In the genomic region with DNA sequence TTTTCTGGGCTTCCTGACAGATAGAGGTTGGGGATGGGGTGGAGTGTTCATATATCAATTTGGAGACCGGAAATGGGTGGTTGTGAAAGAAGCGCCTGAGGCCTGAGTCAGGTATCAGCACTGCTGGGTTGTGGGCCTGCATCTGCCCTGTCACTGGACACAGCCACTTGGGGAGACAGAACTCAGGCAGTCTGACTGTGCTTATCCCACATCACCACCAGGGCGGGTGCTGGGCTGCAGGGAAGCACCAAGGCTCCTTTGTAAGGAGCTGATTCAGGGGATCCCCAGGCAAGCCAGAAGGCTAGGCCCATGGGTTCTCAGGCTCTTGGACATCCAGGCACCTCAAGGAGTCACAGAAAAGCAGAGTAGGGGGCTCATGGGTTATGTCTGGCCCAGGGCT, we compare ENCODE assay signal across 20 mouse cellular contexts. TPM values are rescaled to one million over a fixed set of nuclear protein-coding genes. Genes with fewer than 3 reads are reported as not detected.
DNase-seq lines count a peak whose midpoint lies in the region; ATAC-seq and TF ChIP-seq lines count a peak whose summit lies in the region.
"Had no signal": no experiment of that assay in that cellular context is flagged by ENCODE, and none has a peak within 500 bp of the region (broad histone marks: within the 10 kb centered on the region; RNA-seq: fewer than 3 reads in every experiment).

No protein-coding gene starts in this region.

- no peak overlapping the region for H3K9ac ChIP-seq in hindbrain, postnatal 0 days (replicated peaks; ENCODE audit: low read length)
- no peak overlapping the region for H3K9ac ChIP-seq in hindbrain, embryonic 16.5 days (ENCODE audit: low read depth, low read length)
- no peak overlapping the region for H3K9ac ChIP-seq in midbrain, embryonic 14.5 days (replicated peaks; ENCODE audit: low read length)
- H3K9ac ChIP-seq in stomach, postnatal 0 days (ENCODE audit: low read length): no peak overlapping the region
- H3K9ac ChIP-seq: limb, embryonic 15.5 days had no signal

- intact Hi-C loops in heart, postnatal 10 days (cut with DNase I): no loop called here

- no peak overlapping the region for H3K27ac ChIP-seq in hindbrain, postnatal 0 days
- H3K27ac ChIP-seq in hindbrain, embryonic 16.5 days (ENCODE audit: low read depth, low read length): no peak overlapping the region
- peak overlapping the region; percentile 67; the same call in 1 of the 2 replicates for H3K27ac ChIP-seq in midbrain, embryonic 10.5 days (replicated peaks)
- H3K27ac ChIP-seq in midbrain, embryonic 14.5 days (replicated peaks; ENCODE audit: low read depth, low read length): no peak overlapping the region
- H3K27ac ChIP-seq in stomach, postnatal 0 days (replicated peaks): no peak overlapping the region
- H3K27ac ChIP-seq: limb, embryonic 15.5 days; macrophage had no signal

- no peaks in the 10 kb centered on the region for H3K4me1 ChIP-seq in hindbrain, postnatal 0 days (ENCODE audit: insufficient read depth, low read length)
- H3K4me1 ChIP-seq in hindbrain, embryonic 16.5 days (ENCODE audit: control insufficient read depth, insufficient read depth, low read depth, low read length): no peaks in the 10 kb centered on the region
- H3K4me1 ChIP-seq in midbrain, embryonic 10.5 days: peaks cover 5% of the 10 kb centered on the region
- no peaks in the 10 kb centered on the region for H3K4me1 ChIP-seq in midbrain, embryonic 14.5 days (ENCODE audit: control insufficient read depth, insufficient read depth, low read length)
- no peaks in the 10 kb centered on the region for H3K4me1 ChIP-seq in stomach, postnatal 0 days (replicated peaks; ENCODE audit: control insufficient read depth, insufficient read depth)
- H3K4me1 ChIP-seq: limb, embryonic 15.5 days had no signal

- no peak for DNase-seq in hindbrain, postnatal 0 days (ENCODE audit: low spot score)
- no peak for DNase-seq in midbrain, embryonic 10.5 days (ENCODE audit: low spot score)
- DNase-seq in midbrain, embryonic 14.5 days: no peak
- peak; percentile 56 for DNase-seq in R1 (ENCODE audit: low read depth, low spot score)
- no peak for DNase-seq in stomach, postnatal 0 days (ENCODE audit: low spot score)
- no peak for DNase-seq in heart, postnatal 10 days
- DNase-seq: cerebellum, postnatal 14 days; kidney, adult 18-20 months; kidney, postnatal 25 days; lung, adult 18-20 months; right cerebral cortex, adult 18-20 months; spleen, adult 18-20 months; thymus, adult 2 months had no signal

- 92% methylated on average over 3 of the region's 3 CpGs for WGBS in hindbrain, postnatal 0 days
- 85% methylated on average over 3 of the region's 3 CpGs for WGBS in hindbrain, embryonic 16.5 days
- 83% methylated on average over 3 of the region's 3 CpGs for WGBS in midbrain, embryonic 10.5 days
- WGBS in midbrain, embryonic 14.5 days: 83% methylated on average over 3 of the region's 3 CpGs
- 91% methylated on average over 3 of the region's 3 CpGs for WGBS in stomach, postnatal 0 days

- H3K27me3 ChIP-seq in hindbrain, postnatal 0 days (ENCODE audit: insufficient read depth, low read length): no peaks in the 10 kb centered on the region
- H3K27me3 ChIP-seq in hindbrain, embryonic 16.5 days (replicated peaks; ENCODE audit: control insufficient read depth, insufficient read depth, low read length): no peaks in the 10 kb centered on the region
- peaks cover 6% of the 10 kb centered on the region for H3K27me3 ChIP-seq in midbrain, embryonic 10.5 days (ENCODE audit: low read depth, poor library complexity, severe bottlenecking)
- H3K27me3 ChIP-seq in midbrain, embryonic 14.5 days (ENCODE audit: control insufficient read depth, insufficient read depth, low read length): no peaks in the 10 kb centered on the region
- no peaks in the 10 kb centered on the region for H3K27me3 ChIP-seq in stomach, postnatal 0 days (ENCODE audit: control insufficient read depth, insufficient read depth, low read length)
- H3K27me3 ChIP-seq: limb, embryonic 15.5 days had no signal

- no peaks in the 10 kb centered on the region for H3K36me3 ChIP-seq in hindbrain, postnatal 0 days (ENCODE audit: insufficient read depth, low read length)
- no peaks in the 10 kb centered on the region for H3K36me3 ChIP-seq in hindbrain, embryonic 16.5 days (ENCODE audit: control insufficient read depth, insufficient read depth, low read length)
- no peaks in the 10 kb centered on the region for H3K36me3 ChIP-seq in midbrain, embryonic 10.5 days
- H3K36me3 ChIP-seq in midbrain, embryonic 14.5 days (ENCODE audit: control insufficient read depth, insufficient read depth, low read length): no peaks in the 10 kb centered on the region
- no peaks in the 10 kb centered on the region for H3K36me3 ChIP-seq in stomach, postnatal 0 days (ENCODE audit: control insufficient read depth, insufficient read depth, low read length)
- H3K36me3 ChIP-seq: limb, embryonic 15.5 days had no signal

- TF ChIP-seq CTCF in hindbrain, postnatal 0 days (IDR thresholded peaks at IDR 0.05; ENCODE audit: low read depth): peak; percentile 40
- peak; percentile 25; the same call in 1 of the 2 replicates for TF ChIP-seq CTCF in stomach, postnatal 0 days (IDR thresholded peaks at IDR 0.05; ENCODE audit: low read depth)

- no peak for TF ChIP-seq EP300 in stomach, postnatal 0 days (optimal IDR thresholded peaks at IDR 0.05)

- no peak overlapping the region for H3K4me2 ChIP-seq in hindbrain, postnatal 0 days (ENCODE audit: low read depth, low read length)
- H3K4me2 ChIP-seq in hindbrain, embryonic 16.5 days (ENCODE audit: low read length): no peak overlapping the region
- H3K4me2 ChIP-seq in midbrain, embryonic 14.5 days (ENCODE audit: low read length): no peak overlapping the region
- H3K4me2 ChIP-seq in stomach, postnatal 0 days (replicated peaks; ENCODE audit: low read depth): no peak overlapping the region
- H3K4me2 ChIP-seq: limb, embryonic 15.5 days had no signal

- H3K9me3 ChIP-seq in hindbrain, postnatal 0 days (ENCODE audit: low read length): no peaks in the 10 kb centered on the region
- no peaks in the 10 kb centered on the region for H3K9me3 ChIP-seq in hindbrain, embryonic 16.5 days (ENCODE audit: control insufficient read depth, low read length)
- H3K9me3 ChIP-seq in midbrain, embryonic 10.5 days (replicated peaks): no peaks in the 10 kb centered on the region
- no peaks in the 10 kb centered on the region for H3K9me3 ChIP-seq in midbrain, embryonic 14.5 days (ENCODE audit: control insufficient read depth, low read length)
- no peaks in the 10 kb centered on the region for H3K9me3 ChIP-seq in stomach, postnatal 0 days (ENCODE audit: control insufficient read depth, low read length)
- H3K9me3 ChIP-seq: limb, embryonic 15.5 days had no signal

- no peak for ATAC-seq in hindbrain, postnatal 0 days
- no peak for ATAC-seq in hindbrain, embryonic 16.5 days
- no peak for ATAC-seq in midbrain, embryonic 14.5 days (ENCODE audit: low FRiP score, low TSS enrichment)
- no peak for ATAC-seq in stomach, postnatal 0 days (ENCODE audit: low FRiP score, low TSS enrichment)
- ATAC-seq: CD4-positive, CD25-positive, alpha-beta regulatory T cell, adult 4 months; forebrain, embryonic 14.5 days had no signal

- H3K4me3 ChIP-seq in hindbrain, postnatal 0 days (ENCODE audit: low read length): no peak overlapping the region
- H3K4me3 ChIP-seq in hindbrain, embryonic 16.5 days (ENCODE audit: low read length): no peak overlapping the region
- no peak overlapping the region for H3K4me3 ChIP-seq in midbrain, embryonic 10.5 days
- H3K4me3 ChIP-seq in midbrain, embryonic 14.5 days (replicated peaks; ENCODE audit: low read depth, low read length): no peak overlapping the region
- H3K4me3 ChIP-seq in stomach, postnatal 0 days (ENCODE audit: low read depth, low read length): no peak overlapping the region
- H3K4me3 ChIP-seq: limb, embryonic 15.5 days had no signal

RNA-seq across cellular contexts. Expression of gene Fsip1, which starts 59.8 kb away (rescaled TPM):
- 0.58 and 1.5 TPM in 2 replicates for total RNA-seq in hindbrain, postnatal 0 days (2014; rRNA removed)
- 3.7 and 3.9 TPM in 2 replicates for polyA plus RNA-seq in hindbrain, postnatal 0 days (2015; fragmentation: Nextera tagmentation; extraction: Ambion mirVana)
- 4.1 TPM in 2 replicates for polyA plus RNA-seq in hindbrain, embryonic 16.5 days (2015; fragmentation: Nextera tagmentation; extraction: Ambion mirVana)
- 2.1 and 3.0 TPM in 2 replicates for polyA plus RNA-seq in midbrain, embryonic 10.5 days (2016; fragmentation: Nextera tagmentation; extraction: Ambion mirVana)
- polyA plus RNA-seq in midbrain, embryonic 14.5 days (2014; fragmentation: Nextera tagmentation; extraction: Ambion mirVana): 3.2 and 3.5 TPM in 2 replicates
- 0.07 and 0.17 TPM in 2 replicates for polyA plus RNA-seq in stomach, postnatal 0 days (2015; fragmentation: Nextera tagmentation; extraction: Ambion mirVana)
- total RNA-seq in heart, postnatal 10 days (2021): not detected
- total RNA-seq: gastrocnemius, adult 18-20 months; granulocyte monocyte progenitor cell, adult 5-6 weeks had no signal
- polyA plus RNA-seq: CD4-positive, CD25-positive, alpha-beta regulatory T cell, adult 4 months; thymus, adult 2 months had no signal
